Mouse (Mus musculus) spleen, postnatal 10 days (tissue): Measurements from ENCODE around the gene Hipk1.
"Not testable (repeated sequence)": the region's sequence is repeated elsewhere in the genome, so short reads cannot be mapped to it uniquely, and the experiment has no call there.

Experiments
- DNase-seq, 2 experiments: peaks; one replicate each; pipeline ENCODE4 v3.0.0; 2021 to 2022; ENCODE audit warnings: low spot score in 2 of 2

The Hipk1 gene

DNA sequence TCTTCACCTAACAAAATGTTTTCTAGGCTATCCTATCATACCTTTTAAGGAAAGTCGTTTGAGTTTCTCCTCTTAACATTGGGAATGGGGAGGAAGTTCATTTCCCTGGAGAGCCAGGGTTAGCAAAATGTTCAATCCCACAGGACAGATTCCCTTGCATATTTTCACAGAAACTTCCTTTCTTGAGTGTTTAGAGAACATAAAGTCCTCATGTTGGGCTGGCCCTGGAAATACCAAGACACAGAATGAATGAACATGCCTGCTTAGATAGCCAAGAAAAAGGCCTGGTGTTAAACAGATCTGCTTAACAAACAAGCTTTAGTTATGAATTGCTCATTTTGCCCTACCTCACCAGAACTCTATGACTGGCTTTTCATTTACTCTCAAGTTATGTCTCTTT, 1.2 kb upstream of the Hipk1 start:
- DNase-seq = no peak

- DNase-seq = not testable (repeated sequence)
Measured at GRCm38 (mm10) chr3:103792111-103792406, 696 bp upstream of the Hipk1 start.

DNA sequence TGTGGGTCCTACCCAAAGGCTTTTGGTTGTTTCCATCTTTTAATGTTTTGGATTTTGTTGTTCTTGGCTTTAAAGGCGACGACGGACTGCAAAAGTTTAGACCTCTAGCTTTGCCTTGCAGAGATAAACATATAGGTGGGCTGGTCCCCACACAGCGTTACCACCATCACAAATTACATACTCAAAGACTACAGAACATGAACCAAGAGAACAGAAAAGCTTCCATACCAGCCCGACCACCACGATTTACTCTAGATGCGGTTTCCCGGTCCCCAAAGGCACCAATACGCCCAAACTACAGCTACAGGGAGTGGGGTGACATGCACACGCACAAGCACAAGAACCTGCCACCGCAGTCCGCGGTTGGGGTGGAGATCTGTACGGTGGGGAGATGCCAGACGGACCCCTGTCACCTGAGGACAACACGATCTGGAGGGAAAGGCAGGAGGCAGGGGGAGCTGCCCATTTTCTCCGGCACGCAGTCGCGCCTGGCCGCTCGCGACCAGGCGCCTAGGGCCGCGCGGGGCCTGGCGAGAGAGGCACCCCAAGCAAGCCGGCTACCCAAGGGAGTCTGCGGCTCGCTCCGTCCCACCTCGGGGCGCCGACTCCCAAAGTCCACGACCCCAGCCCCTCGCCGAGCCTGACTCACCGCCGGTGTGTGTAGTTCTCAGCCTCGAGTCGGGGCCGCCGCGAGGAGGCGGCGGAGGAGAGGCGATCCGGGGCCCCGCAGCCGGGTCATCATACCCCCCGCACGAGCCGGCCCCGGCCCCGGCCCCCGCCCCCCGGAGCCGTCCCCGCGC, 817 bp downstream of the Hipk1 start:
- DNase-seq = peak; percentile 65 to 76

DNA sequence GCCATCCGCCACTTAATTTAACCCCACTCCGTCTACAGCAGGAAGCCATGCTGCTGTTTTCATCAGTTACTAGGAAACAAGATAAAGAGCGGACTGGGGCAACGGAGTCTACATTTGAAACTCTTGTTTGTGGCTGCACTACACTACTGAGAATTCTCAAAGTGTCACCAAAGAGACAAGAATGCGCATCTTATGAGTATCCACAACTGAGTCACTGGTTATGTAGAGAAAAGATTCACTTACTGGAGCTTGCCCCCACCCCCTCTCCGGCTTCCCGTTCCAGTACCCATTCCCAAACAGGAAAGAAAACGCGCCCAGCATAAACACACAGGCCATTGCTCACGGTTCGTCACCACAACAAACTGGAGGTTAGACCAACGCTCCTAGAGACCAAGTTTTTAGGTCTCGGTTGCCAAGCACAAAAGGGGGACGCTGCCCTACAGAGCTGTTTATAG, 1.4 kb downstream of the Hipk1 start:
- DNase-seq = peak; percentile 51 to 71

DNA sequence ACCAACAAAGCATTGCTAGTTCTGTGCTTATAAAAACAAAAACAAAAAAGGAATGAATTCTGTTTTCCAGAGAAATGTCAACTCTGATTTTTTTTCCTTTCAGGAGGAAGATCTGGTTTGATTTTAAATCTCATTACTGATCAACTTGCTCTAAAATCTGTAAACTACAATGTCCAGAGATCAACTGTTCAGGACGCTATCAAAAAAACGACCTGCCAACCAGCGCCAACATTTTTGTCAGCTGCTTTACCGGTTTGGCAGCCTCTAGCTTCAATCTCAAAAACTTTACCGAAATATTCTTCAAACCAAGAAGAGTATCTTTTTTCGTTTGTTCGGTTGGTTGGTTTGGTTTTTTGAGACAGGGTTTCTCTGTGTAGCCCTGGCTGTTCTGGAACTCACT, 2.3 kb downstream of the Hipk1 start:
- DNase-seq = no peak

DNA sequence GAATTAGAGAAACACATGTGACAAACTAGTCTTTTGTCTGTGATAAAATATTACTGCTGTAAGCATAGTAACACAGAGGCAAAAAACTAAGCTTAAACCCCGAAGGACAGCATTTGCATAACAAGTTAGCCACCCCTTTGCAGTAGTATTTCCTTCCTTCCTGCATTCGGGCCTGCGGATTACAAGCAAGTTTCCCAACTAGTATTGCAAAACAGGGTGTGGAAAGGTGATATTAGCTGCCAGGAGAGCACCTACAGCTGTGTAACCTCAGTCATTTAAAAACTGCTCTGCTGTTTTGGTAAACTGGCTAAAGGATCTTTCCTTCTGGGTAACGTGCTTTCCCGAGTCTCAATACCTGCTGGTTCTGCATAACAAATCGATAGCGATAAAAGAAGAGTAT, 4.1 kb downstream of the Hipk1 start:
- no peak for DNase-seq

DNA sequence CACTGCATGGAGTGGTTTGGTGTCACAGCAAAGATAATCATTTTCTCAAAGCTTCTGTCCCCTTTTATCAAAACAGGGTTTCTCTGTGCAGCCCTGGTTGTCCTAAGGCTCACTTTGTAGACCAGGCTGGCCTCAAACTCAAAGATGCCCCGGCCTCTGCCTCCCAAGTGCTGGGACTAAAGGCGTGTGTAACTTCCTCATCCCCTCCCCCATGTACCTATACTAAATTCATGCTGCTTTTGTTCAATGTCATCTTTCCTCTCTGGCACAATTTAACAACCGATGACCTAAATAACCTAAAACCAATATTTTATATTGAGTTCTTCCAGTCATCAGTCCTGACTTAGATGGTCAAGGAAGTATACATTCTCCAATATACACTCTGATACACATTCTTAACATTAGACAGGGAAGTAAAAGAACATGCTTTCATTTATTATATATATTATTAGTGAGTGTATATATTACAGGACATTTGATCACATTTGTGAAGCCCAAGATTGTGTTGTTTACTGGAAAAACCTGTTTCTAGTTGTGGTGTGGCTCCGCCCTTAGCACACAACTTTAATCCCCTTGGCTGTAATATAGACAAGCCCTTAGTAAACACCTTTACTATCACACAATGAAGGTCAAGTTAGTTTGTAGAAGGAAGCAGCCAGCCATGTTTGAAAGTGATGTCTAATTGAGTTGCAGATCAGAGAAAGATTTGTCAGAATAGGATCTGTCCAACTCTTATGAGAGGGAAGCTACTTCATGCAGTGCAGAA, 8.3 kb downstream of the Hipk1 start:
- no peak for DNase-seq

DNA sequence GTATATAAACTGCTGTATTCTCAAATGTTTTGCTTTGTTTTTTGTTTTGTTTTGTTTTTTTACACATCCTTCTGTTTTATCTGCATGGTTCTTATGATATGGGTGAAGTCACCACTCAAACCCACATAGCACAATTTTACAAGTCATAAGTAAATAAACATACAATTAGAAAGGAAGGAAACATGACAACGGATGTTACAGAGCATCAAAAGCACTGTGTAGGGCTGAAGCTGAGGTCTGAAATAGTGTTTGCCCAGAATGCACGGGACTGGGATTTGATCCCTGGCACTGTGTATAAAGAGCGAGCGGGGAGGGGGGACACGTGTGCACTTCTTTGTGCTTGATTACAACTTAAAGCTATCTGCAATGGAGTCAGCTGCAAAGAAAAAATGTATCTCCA, 10.6 kb downstream of the Hipk1 start:
- no peak for DNase-seq

GRCm38 (mm10) chr3:103780271-103780670, 11.1 kb downstream of the Hipk1 start:
- DNase-seq = no peak

GRCm38 (mm10) chr3:103779183-103779582, 12.2 kb downstream of the Hipk1 start:
- no peak for DNase-seq

DNA sequence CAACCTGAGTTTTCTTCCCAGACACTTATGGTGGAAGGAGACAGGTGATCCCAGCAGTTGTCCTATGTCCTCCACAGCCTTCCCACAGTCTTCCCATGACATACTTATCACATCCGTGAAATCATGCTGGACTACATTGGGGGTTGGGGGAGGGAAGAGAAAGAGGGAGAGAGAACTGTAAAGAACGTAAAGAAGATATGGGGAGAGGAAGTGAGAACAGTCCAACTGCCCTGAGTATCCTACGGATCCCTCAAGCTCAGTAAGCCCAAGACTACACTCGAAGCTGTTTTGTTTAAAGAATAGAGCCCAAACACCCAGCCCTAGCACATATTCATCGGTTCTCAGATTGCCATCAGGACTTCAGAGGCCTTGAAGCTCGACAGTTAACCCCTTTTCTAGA, 12.7 kb downstream of the Hipk1 start:
- no peak for DNase-seq

- no peak for DNase-seq
Measured at GRCm38 (mm10) chr3:103777940-103778339, 13.4 kb downstream of the Hipk1 start.

- no peak for DNase-seq
Measured at GRCm38 (mm10) chr3:103774009-103774408, 17.4 kb downstream of the Hipk1 start.

GRCm38 (mm10) chr3:103773508-103773907, 17.9 kb downstream of the Hipk1 start:
- DNase-seq = no peak

- no peak for DNase-seq
Measured at GRCm38 (mm10) chr3:103772846-103773245, 18.5 kb downstream of the Hipk1 start.

- no peak for DNase-seq
Measured at GRCm38 (mm10) chr3:103771531-103772130, 19.7 kb downstream of the Hipk1 start.

- DNase-seq = no peak
Measured at GRCm38 (mm10) chr3:103766789-103767188, 24.6 kb downstream of the Hipk1 start.

DNA sequence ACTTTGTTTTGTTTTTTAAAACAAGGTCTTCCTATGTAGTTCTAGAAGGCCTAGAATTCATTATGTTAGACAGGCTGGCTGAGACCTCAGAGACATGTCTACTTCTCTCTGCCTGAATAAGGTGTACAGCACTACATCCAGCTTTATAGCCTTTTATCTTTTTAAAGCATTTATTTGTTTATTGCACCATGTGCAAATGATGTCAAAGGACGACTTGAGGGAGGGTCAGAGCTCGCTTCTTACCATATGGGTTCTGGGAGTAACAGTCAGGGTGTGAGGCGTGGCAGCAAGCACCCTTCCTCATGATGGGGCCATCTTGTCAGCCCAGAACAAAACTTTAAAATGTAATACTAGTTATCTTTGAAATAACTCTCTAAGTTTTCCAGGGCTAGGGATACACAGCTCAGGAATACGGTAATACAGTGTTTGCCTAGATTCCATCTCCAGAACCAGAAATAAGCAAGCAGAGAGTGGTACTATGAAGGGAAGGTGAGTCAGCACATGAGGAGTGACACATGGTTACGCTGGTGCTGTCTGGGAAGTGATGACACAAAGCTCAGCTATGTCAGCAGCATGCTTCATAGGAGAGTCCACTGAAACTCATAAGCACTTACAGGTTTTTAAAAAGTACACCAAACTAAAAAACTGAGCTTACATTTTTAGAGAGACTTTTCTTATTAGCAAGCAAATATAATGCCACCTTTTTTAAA, 31.9 kb downstream of the Hipk1 start:
- DNase-seq = no peak

DNA sequence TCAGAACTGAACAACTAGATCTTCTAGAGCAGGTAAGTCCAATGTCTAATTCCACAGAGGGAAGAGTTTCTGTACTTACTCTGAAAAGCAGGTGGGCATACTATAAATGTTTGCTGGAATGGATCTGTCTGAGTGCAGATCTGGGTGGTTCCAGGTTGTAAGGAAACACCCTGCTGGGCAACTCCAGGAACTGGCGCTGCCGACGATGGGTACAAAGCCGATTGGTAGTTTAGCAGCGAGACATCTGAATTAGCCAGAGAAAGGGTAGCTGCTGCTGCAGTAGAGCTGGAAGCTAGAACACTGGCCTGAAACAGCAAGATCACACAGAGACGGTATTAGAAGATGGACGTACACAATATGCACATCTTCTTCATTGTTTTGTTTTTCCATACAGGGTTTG, 32.9 kb downstream of the Hipk1 start:
- DNase-seq = no peak

GRCm38 (mm10) chr3:103756920-103757319, 34.4 kb downstream of the Hipk1 start:
- DNase-seq = no peak

DNA sequence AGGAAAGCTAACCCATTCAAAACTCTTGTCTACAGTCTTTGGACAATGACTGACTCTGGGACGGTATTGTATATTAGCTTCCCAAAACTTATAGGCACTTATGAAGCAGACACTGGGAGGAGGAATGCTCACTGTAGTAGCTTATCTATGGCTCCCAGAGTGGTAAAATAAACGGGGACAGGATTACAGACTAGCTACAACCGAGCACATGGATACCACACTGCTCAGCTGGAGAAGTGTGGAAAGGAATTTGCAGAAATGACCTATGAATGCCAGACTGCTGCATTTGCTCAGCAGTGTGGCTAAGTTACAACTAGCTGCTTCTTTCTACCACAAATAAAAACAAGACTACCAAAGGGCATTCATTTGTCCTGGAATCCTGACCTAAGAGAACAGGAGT, 36.0 kb downstream of the Hipk1 start:
- DNase-seq = no peak

DNA sequence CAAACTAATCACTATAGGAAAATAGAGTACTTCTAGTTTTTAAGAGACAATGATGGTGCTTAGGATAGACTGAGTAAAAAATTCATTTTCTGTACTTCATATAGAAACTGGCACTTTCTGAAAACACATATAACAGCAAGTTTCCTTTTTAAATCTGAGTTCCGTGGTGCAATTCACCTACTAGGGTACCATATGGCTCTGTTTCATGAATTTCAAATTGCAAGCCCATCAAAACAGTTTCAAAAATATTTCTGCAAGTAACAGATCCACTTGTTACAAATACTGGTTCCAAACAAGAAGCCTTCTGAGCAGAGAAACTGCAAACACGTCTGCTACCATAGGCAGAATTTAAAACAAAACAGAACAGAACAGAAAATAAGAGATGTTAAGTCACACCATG, 39.8 kb downstream of the Hipk1 start:
- DNase-seq = no peak
